Mouse (Mus musculus) small intestine, adult 2 months (tissue): ENCODE results near the gene Larp4b. TPM values are rescaled to one million over a fixed set of nuclear protein-coding genes. Genes with fewer than 3 reads are reported as not detected.

Source experiments
- H3K27ac ChIP-seq: fragments of 200-500 bp; 2 replicates; pipeline ENCODE4 v1.5.1; 2012; ENCODE audit warnings: low read depth, low read length, control low read depth, inconsistent platforms; ENCODE audit not compliant: insufficient read depth
- H3K27me3 ChIP-seq: fragments of 200-500 bp; 2 replicates; pipeline ENCODE4 v1.6.1; 2012; ENCODE audit warnings: mild to moderate bottlenecking, moderate library complexity, low read length, inconsistent platforms; ENCODE audit not compliant: control insufficient read depth, insufficient read depth
- H3K36me3 ChIP-seq: fragments of 200-500 bp; 2 replicates; pipeline ENCODE4 v1.6.1; 2012; ENCODE audit warnings: mild to moderate bottlenecking, low read length, control low read depth, inconsistent platforms; ENCODE audit not compliant: control insufficient read depth, insufficient read depth
- H3K4me1 ChIP-seq: fragments of 200-500 bp; 2 replicates; pipeline ENCODE4 v1.6.1; 2012; ENCODE audit warnings: low read length, inconsistent platforms, mixed read lengths; ENCODE audit not compliant: control insufficient read depth, insufficient read depth, insufficient read length
- H3K4me3 ChIP-seq: fragments of 200-500 bp; 2 replicates; pipeline ENCODE4 v1.5.1; 2012; ENCODE audit warnings: low read depth, mild to moderate bottlenecking, control low read depth, inconsistent platforms, low read length, moderate library complexity
- CTCF ChIP-seq: fragments of 200-500 bp; IDR thresholded peaks from 2 replicates; pipeline ENCODE4 v1.5.1; 2012; ENCODE audit warnings: low read depth, mild to moderate bottlenecking, control low read depth, inconsistent platforms, low read length, moderate library complexity, mixed read lengths; ENCODE audit not compliant: insufficient replicate concordance, insufficient read length; ENCODE audit errors: extremely low read depth
- POLR2A ChIP-seq: fragments of 200-500 bp; IDR thresholded peaks from 2 replicates; pipeline ENCODE4 v1.6.1; 2012; ENCODE audit warnings: low read depth, mild to moderate bottlenecking, control low read depth, inconsistent platforms, low read length, moderate library complexity
- WGBS: fragments of 180-500 bp; shearing (Covaris S2); methylation state at CpG from one replicate; pipeline ENCODE4 v1.1.7; 2018; 5-methylcytosine and 5-hydroxymethylcytosine counted together
- polyA plus RNA-seq: library from polyadenylated mRNA; depleted of rRNA; stranded (reverse); fragments of >200 nt; gene quantifications from 2 replicates; pipeline ENCODE4 v1.2.3, GENCODE M21; 2012

Larp4b gene
- polyA plus RNA-seq, 1 experiment, result 18.1 TPM

DNA sequence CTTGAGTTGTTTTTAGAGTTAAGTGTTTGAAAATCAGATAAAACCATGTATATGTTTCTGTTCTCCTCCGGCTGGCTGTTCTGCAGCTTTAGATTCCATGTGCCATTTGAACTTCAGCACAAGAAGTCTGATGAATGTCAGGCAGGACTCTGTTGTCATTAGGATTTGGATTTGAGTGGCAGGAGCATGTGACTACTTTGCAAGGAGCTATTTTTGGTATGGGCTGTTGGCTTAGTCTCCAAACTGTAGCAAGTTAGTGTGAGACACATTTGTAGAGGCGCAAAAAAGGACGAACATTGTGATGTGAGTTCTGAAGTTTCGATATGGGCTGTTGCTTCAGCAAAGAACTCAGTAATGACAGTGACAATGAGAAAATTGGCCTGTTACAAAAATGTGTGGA lies 34.0 kb downstream of the Larp4b start:
- no peak for TF ChIP-seq POLR2A
- TF ChIP-seq CTCF, result no peak
- Histone ChIP-seq H3K27me3 (no peaks in the 10 kb centered on the region), H3K27ac (no peak overlapping the region), H3K4me1 (peaks cover 5% of the 10 kb centered on the region; the same call in 1 of the 2 replicates), H3K36me3 (peaks cover 50% of the 10 kb centered on the region), H3K4me3 (no peak overlapping the region)
- 94% methylated on average over 4 of the region's 4 CpGs for WGBS

DNA sequence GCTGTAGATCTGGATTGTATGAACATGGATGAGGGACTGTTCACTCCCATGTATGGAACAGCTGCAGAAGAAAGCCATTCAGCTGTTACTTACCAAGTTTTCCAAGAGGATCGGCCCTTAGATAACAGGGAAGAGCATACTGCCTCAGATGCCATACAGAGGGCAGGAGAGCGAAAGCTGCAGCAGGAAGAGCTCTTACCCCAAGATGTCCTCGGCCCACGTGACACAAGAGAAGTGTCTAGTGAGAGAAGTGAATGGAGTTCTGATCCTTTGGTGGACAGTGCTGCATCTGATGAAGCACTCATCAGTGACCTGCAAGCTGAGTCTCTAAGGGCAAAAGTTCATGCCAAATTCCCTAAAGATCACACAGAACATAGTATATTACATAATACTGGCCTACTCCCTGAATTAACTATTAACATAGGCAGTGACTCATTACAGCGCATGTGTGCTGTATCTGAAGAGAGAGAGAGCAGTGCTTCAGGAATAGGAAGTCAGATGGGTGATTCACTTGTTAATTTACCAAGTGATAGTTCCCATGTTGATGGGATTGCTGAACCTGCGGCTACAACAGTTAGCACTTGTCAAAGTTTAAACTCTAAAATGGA lies 35.1 kb downstream of the Larp4b start:
- Histone ChIP-seq H3K36me3 (peaks cover 48% of the 10 kb centered on the region), H3K27ac (peak overlapping the region; percentile 61; the same call in 1 of the 2 replicates), H3K4me3 (no peak overlapping the region), H3K4me1 (peaks cover 5% of the 10 kb centered on the region; the same call in 1 of the 2 replicates), H3K27me3 (no peaks in the 10 kb centered on the region)
- WGBS, result 60% methylated on average over 6 of the region's 6 CpGs
- TF ChIP-seq POLR2A, result no peak
- TF ChIP-seq CTCF, result no peak

DNA sequence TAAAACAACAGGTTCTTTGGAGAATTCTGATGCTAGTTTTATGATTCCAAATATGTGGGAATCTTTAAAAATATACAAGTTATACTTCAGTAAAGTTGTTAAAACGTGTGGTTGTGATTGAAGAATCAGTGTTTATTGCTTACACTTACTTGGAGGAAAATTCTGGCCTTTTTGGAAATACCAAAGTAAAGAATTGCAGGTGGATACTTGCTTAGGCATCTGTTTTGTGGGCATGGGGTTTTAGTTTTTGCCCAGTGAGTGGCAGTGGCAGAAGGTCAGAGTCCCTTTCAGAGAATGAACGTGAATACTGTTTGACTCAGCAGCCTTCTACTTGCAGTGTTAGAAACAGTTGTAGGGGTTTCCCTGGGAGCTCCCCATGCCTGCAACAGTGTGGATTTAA lies 40.7 kb downstream of the Larp4b start:
- Histone ChIP-seq H3K27me3 (no peaks in the 10 kb centered on the region), H3K4me3 (no peak overlapping the region), H3K36me3 (peaks cover 55% of the 10 kb centered on the region), H3K4me1 (peaks cover 3% of the 10 kb centered on the region; the same call in 1 of the 2 replicates), H3K27ac (no peak overlapping the region)
- 69% methylated on average over 2 of the region's 2 CpGs for WGBS
- TF ChIP-seq CTCF (no peak), POLR2A (no peak)

DNA sequence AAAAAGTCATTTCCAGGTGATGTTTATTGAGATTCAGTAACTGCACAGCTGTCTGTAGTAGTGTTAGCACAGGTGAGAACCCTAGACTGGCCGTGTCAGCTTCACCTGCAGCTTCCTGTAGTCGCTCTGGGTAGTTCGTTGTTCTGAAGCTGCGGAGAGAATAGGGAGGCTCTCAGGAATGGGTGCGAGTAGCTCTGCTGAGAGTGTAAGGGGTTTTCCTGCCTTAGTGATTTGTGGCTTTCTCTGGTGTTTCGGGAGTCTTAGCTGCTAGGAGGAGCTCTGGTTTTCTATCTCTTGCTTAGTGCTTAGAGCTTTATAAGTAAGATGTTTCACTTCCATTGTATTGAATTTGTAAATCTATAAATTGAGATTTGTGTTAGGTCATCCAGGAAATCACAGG lies 42.4 kb downstream of the Larp4b start:
- peaks cover 47% of the 10 kb centered on the region for H3K36me3 ChIP-seq
- no peaks in the 10 kb centered on the region for H3K27me3 ChIP-seq
- WGBS, result 91% methylated on average over 6 of the region's 6 CpGs
- H3K4me1 ChIP-seq, result no peaks in the 10 kb centered on the region
- H3K4me3 ChIP-seq, result no peak overlapping the region
- no peak overlapping the region for H3K27ac ChIP-seq
- TF ChIP-seq POLR2A, result no peak
- TF ChIP-seq CTCF, result no peak

DNA sequence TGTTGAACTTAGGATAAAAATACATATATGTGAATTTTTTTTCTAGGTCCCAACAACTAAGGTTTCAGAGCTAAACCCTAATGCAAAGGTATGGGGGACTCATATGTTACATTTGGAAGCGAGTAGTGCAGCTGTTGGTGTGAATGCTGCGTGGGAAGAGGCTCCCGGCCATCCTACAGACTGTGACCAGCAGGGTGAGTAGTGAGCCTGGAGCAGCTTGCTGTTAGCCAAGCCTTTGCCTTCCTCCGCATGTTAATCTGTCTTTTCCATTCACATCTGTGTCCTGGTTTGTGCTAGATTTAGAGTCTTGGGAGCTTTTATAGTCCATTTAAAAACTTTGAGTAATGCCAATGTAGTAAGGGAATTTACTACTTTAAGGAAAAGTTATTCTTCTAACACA lies 43.1 kb downstream of the Larp4b start:
- Histone ChIP-seq H3K27me3 (no peaks in the 10 kb centered on the region), H3K4me1 (no peaks in the 10 kb centered on the region), H3K4me3 (no peak overlapping the region), H3K36me3 (peaks cover 48% of the 10 kb centered on the region), H3K27ac (no peak overlapping the region)
- TF ChIP-seq POLR2A, result no peak
- peak; percentile 31; the same call in 1 of the 2 replicates for TF ChIP-seq CTCF
- 85% methylated on average over 4 of the region's 4 CpGs for WGBS

DNA sequence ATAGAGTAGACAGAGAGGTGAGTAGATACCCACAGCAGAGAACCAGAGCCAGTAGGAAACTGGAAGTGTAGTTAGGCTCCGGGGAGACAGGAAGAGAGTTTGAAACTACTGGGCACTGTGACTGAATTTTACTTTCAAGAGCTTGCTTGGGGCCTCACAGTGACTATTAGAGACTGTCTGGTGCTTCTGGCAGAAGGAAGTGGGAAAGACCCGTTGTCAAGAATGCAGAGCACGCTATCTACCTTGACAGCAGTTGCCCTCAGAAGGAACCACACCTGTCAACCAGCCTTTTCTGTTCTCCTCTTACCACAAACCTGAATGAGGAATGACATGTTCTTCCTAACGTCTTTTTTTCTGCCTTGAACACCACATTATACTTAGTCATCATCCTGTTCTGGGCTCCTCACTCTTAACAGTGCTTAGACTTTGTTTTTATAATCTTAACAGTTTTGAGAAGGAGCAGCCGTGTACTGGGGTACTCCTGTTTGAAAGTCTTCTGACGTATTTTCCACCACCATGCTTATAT lies 45.8 kb downstream of the Larp4b start:
- TF ChIP-seq CTCF (no peak), POLR2A (no peak)
- peaks cover 54% of the 10 kb centered on the region for H3K36me3 ChIP-seq
- H3K4me3 ChIP-seq, result no peak overlapping the region
- peak overlapping the region; percentile 15; the same call in 1 of the 2 replicates for H3K27ac ChIP-seq
- H3K27me3 ChIP-seq, result no peaks in the 10 kb centered on the region
- 51% methylated on average over 6 of the region's 6 CpGs for WGBS
- no peaks in the 10 kb centered on the region for H3K4me1 ChIP-seq

DNA sequence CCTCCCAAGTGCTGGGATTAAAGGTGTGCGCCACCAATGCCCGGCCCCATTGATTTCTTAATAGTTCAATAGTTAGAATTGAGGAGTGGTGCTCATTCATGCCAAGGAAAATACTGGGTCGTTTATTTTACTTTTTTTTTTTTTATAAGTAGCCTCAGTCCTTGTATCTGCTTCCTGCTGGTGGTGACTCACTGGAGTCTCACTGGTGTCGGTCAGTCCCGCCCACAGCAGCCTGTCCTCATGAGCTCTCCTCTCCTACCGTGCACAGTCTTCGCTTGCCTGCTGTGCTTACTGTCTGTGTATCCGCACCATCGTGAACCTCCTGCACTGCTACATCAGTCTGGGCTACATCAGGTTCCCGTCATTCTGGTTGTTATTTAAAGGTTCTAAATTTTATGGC lies 46.5 kb downstream of the Larp4b start:
- Histone ChIP-seq H3K36me3 (peaks cover 54% of the 10 kb centered on the region), H3K27ac (0 out of 2 replicates have a peak overlapping the region, but pooled peaks have one; percentile 15), H3K27me3 (no peaks in the 10 kb centered on the region), H3K4me3 (no peak overlapping the region), H3K4me1 (no peaks in the 10 kb centered on the region)
- 37% methylated on average over 10 of the region's 10 CpGs for WGBS
- no peak for TF ChIP-seq POLR2A
- no peak for TF ChIP-seq CTCF

DNA sequence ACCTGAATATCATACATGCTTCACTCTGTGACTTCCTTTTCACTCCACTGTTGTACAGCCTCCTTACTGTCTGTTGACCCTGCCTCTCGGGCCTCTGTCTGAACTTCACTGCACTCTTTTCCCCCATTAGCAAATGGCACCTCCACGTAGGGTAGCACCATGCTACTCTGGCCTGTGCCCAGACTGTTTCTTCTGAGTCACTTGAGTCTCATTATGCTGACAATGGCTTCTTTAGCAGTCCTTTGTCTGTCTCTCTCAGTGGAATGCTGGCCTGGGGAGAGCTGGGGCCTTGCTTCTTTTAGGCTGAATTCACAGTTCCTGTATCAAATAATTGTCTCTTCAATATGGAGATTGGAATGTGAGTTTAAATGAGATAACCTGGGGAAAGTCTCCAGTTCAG lies 48.7 kb downstream of the Larp4b start:
- TF ChIP-seq POLR2A, result no peak
- no peak for TF ChIP-seq CTCF
- peaks cover 53% of the 10 kb centered on the region for H3K36me3 ChIP-seq
- WGBS, result 93% methylated on average over 2 of the region's 2 CpGs

More for the DNA sequence above, 48.7 kb downstream of the Larp4b start:
- Histone ChIP-seq H3K4me1 (no peaks in the 10 kb centered on the region), H3K27ac (no peak overlapping the region), H3K4me3 (no peak overlapping the region), H3K27me3 (no peaks in the 10 kb centered on the region)
